Mouse (Mus musculus) A20 (cell line): ENCODE results near the gene Thnsl2.

ENCODE experiments used
- DNase-seq: peaks from one replicate; pipeline ENCODE4 v3.0.0-alpha.2; 2011; ENCODE audit warnings: low read depth, low spot score

The Thnsl2 gene

GRCm38 (mm10) chr6:71133559-71133958, 10.7 kb downstream of the Thnsl2 start:
- DNase-seq = no peak

GRCm38 (mm10) chr6:71131038-71131437, 13.2 kb downstream of the Thnsl2 start:
- no peak for DNase-seq

- no peak for DNase-seq
These were observed 14.0 kb downstream of the Thnsl2 start for GRCm38 (mm10) chr6:71130269-71130668.

- DNase-seq = no peak
These were observed 15.2 kb downstream of the Thnsl2 start for GRCm38 (mm10) chr6:71129071-71129470.

- DNase-seq = no peak
These were observed 17.9 kb downstream of the Thnsl2 start for GRCm38 (mm10) chr6:71126290-71126689.

GRCm38 (mm10) chr6:71125043-71125893, 19.0 kb downstream of the Thnsl2 start:
- peak; percentile 44 for DNase-seq

GRCm38 (mm10) chr6:71119577-71120254, 24.5 kb downstream of the Thnsl2 start:
- DNase-seq = no peak

- DNase-seq = no peak
These were observed 32.7 kb downstream of the Thnsl2 start for GRCm38 (mm10) chr6:71111419-71112113.

GRCm38 (mm10) chr6:71106170-71106945, 37.9 kb downstream of the Thnsl2 start:
- DNase-seq = no peak

GRCm38 (mm10) chr6:71096126-71096525, 48.1 kb downstream of the Thnsl2 start:
- no peak for DNase-seq

- no peak for DNase-seq
These were observed 49.5 kb downstream of the Thnsl2 start for GRCm38 (mm10) chr6:71094693-71095092.

GRCm38 (mm10) chr6:71093686-71094085, 50.6 kb downstream of the Thnsl2 start:
- no peak for DNase-seq

- no peak for DNase-seq
These were observed 53.8 kb downstream of the Thnsl2 start for GRCm38 (mm10) chr6:71090475-71090874.

- no peak for DNase-seq
These were observed 54.5 kb downstream of the Thnsl2 start for GRCm38 (mm10) chr6:71089735-71090134.

GRCm38 (mm10) chr6:71088992-71089391, 55.2 kb downstream of the Thnsl2 start:
- DNase-seq = no peak

- no peak for DNase-seq
These were observed 60.8 kb downstream of the Thnsl2 start for GRCm38 (mm10) chr6:71083441-71083840.

- no peak for DNase-seq
These were observed 62.2 kb downstream of the Thnsl2 start for GRCm38 (mm10) chr6:71082084-71082483.

GRCm38 (mm10) chr6:71081230-71081629, 63.0 kb downstream of the Thnsl2 start:
- DNase-seq = no peak
